Mouse (Mus musculus): ENCODE data around the gene Rrp8. TPM values are rescaled to one million over a fixed set of nuclear protein-coding genes. Genes with fewer than 3 reads are reported as not detected.

Gene Rrp8
- polyA plus RNA-seq, 1 experiment, result 31.9 TPM

DNA sequence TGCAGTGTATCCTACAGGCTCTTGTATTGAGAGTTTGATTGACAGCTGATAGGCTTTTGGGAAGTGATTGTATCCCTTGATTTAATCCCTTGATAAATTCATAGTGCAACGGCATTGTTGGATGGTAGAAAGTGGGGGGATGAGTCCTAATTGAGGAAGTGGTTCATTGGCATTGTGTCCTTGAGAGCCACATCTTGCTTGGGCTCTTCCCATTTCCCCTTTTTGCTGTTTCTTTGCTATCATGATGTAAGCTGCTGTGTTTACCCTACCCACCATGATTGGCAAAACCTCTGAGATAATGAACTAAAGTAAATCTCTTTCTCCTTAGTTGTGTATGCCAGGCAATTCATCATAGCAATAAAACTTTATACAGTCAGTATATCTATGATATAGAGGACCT, 46.3 kb downstream of the Rrp8 start:
- Histone ChIP-seq H3K27ac (ENCODE audit: insufficient read depth, low read length) (no peak overlapping the region), H3K36me3 (ENCODE audit: control insufficient read depth, insufficient read depth, low read length, poor library complexity, severe bottlenecking) (no peaks in the 10 kb centered on the region), H3K4me1 (ENCODE audit: control insufficient read depth, insufficient read depth, low read length) (no peaks in the 10 kb centered on the region), H3K9ac (ENCODE audit: low read depth, poor library complexity, severe bottlenecking) (no peak overlapping the region), H3K9me3 (replicated peaks; ENCODE audit: control insufficient read depth, insufficient read depth, low read length, poor library complexity, severe bottlenecking) (no peaks in the 10 kb centered on the region), H3K4me3 (ENCODE audit: low read depth, low read length) (no peak overlapping the region), H3K27me3 (ENCODE audit: control insufficient read depth, insufficient read depth, low read length, poor library complexity, severe bottlenecking) (no peaks in the 10 kb centered on the region)
- TF ChIP-seq CTCF (IDR thresholded peaks at IDR 0.05; ENCODE audit: low read depth, low read length) (no peak), POLR2A (IDR thresholded peaks at IDR 0.05; ENCODE audit: insufficient read depth, low read length) (no peak), EP300 (IDR thresholded peaks at IDR 0.05; ENCODE audit: insufficient read depth, low read depth, low read length) (no peak)

DNA sequence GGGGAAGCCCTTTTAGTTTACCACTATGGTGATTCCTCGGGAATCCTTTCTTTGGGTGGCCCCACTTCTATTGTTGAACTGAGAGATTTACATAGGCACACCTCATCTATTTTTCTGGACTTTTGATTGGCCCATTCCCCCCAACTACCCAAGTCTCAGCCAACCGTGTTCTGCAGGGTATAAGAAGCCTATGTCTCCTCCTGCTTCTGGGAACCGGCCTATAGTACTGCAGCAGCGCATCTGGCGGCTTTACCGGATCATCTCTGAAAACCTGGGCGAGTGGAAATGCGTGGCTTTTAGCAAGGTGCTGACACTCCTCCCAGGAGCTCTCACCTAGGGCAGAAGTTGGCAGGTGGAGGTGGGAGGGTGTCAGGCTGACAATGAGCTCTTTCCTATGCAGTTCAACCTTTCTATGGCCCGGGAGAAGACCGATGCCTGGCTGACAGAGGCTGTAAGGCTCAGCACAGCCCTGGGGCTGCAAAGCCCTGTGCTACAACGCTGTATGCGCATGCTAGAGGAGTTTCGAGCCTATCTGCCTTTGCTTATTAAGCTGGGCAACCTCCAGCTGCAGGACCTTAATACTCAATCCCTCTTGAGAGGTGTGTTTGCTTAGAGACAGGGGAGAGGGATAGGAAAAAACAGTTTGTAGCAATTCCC, 51.5 kb downstream of the Rrp8 start:
- Histone ChIP-seq H3K27me3 (ENCODE audit: control insufficient read depth, insufficient read depth, low read length, poor library complexity, severe bottlenecking) (no peaks in the 10 kb centered on the region), H3K9me3 (replicated peaks; ENCODE audit: control insufficient read depth, insufficient read depth, low read length, poor library complexity, severe bottlenecking) (no peaks in the 10 kb centered on the region), H3K4me3 (ENCODE audit: low read depth, low read length) (no peak overlapping the region), H3K36me3 (ENCODE audit: control insufficient read depth, insufficient read depth, low read length, poor library complexity, severe bottlenecking) (no peaks in the 10 kb centered on the region), H3K27ac (ENCODE audit: insufficient read depth, low read length) (no peak overlapping the region), H3K9ac (ENCODE audit: low read depth, poor library complexity, severe bottlenecking) (no peak overlapping the region), H3K4me1 (ENCODE audit: control insufficient read depth, insufficient read depth, low read length) (no peaks in the 10 kb centered on the region)
- TF ChIP-seq POLR2A (IDR thresholded peaks at IDR 0.05; ENCODE audit: insufficient read depth, low read length), result no peak
- TF ChIP-seq EP300 (IDR thresholded peaks at IDR 0.05; ENCODE audit: insufficient read depth, low read depth, low read length), result no peak
- no peak for TF ChIP-seq CTCF (IDR thresholded peaks at IDR 0.05; ENCODE audit: low read depth, low read length)

Other genes starting within 250 kb of the Rrp8 start
- 16.2 and 17.1 TPM in 2 replicates for gene Smpd1, start 183.0 kb downstream of the Rrp8 start, polyA plus RNA-seq (2011; ENCODE audit: insufficient read depth, insufficient read length, low read depth, missing spikeins)
- gene Apbb1, start 155.7 kb downstream of the Rrp8 start, polyA plus RNA-seq (2011; ENCODE audit: insufficient read depth, insufficient read length, low read depth, missing spikeins), result 14.7 and 16.0 TPM in 2 replicates
- not detected in 2 replicates for gene Hpx, start 137.2 kb downstream of the Rrp8 start, polyA plus RNA-seq (2011; ENCODE audit: insufficient read depth, insufficient read length, low read depth, missing spikeins)
- gene Trim3, start 103.8 kb downstream of the Rrp8 start, polyA plus RNA-seq (2011; ENCODE audit: insufficient read depth, insufficient read length, low read depth, missing spikeins), result 28.8 and 36.8 TPM in 2 replicates
- gene Timm10b, start 97.3 kb downstream of the Rrp8 start, polyA plus RNA-seq (2011; ENCODE audit: insufficient read depth, insufficient read length, low read depth, missing spikeins), result 32.2 and 33.3 TPM in 2 replicates
- gene Arfip2, start 97.0 kb downstream of the Rrp8 start, polyA plus RNA-seq (2011; ENCODE audit: insufficient read depth, insufficient read length, low read depth, missing spikeins), result 33.2 and 36.4 TPM in 2 replicates
- 0.72 and 5.7 TPM in 2 replicates for gene Gm45799, start 96.8 kb downstream of the Rrp8 start, polyA plus RNA-seq (2011; ENCODE audit: insufficient read depth, insufficient read length, low read depth, missing spikeins)
- gene Dnhd1, start 86.6 kb downstream of the Rrp8 start, polyA plus RNA-seq (2011; ENCODE audit: insufficient read depth, insufficient read length, low read depth, missing spikeins), result 1.7 and 1.8 TPM in 2 replicates
- 90.9 and 107 TPM in 2 replicates for gene Ilk, start 793 bp downstream of the Rrp8 start, polyA plus RNA-seq (2011; ENCODE audit: insufficient read depth, insufficient read length, low read depth, missing spikeins)
- gene Taf10, start 7.0 kb upstream of the Rrp8 start, polyA plus RNA-seq (2011; ENCODE audit: insufficient read depth, insufficient read length, low read depth, missing spikeins), result 208 and 210 TPM in 2 replicates
- 68.2 and 74.8 TPM in 2 replicates for gene Tpp1, start 14.8 kb upstream of the Rrp8 start, polyA plus RNA-seq (2011; ENCODE audit: insufficient read depth, insufficient read length, low read depth, missing spikeins)
- 0.37 and 0.55 TPM in 2 replicates for gene Dchs1, start 50.3 kb upstream of the Rrp8 start, polyA plus RNA-seq (2011; ENCODE audit: insufficient read depth, insufficient read length, low read depth, missing spikeins)
- 103 and 108 TPM in 2 replicates for gene Mrpl17, start 73.7 kb upstream of the Rrp8 start, polyA plus RNA-seq (2011; ENCODE audit: insufficient read depth, insufficient read length, low read depth, missing spikeins)
- not detected in 2 replicates for gene Gm4070, start 216.6 kb upstream of the Rrp8 start, polyA plus RNA-seq (2011; ENCODE audit: insufficient read depth, insufficient read length, low read depth, missing spikeins)

Measured in ES-Bruce4 (cell line).